Mouse (Mus musculus): ENCODE data around the gene Glrb. TPM values are rescaled to one million over a fixed set of nuclear protein-coding genes. Genes with fewer than 3 reads are reported as not detected.

The Glrb gene
- total RNA-seq, 2 experiments from 2014 or later: 0.15 TPM; not detected in 1

GRCm38 (mm10) chr3:80839845-80840244, 73.6 kb downstream of the Glrb start:
- intact Hi-C loops (cut with DNase I): no loop called here
- no peak for DNase-seq

GRCm38 (mm10) chr3:80837583-80837982, 75.9 kb downstream of the Glrb start:
- intact Hi-C loops (cut with DNase I): no loop called here
- DNase-seq: no peak

GRCm38 (mm10) chr3:80823975-80824374, 89.5 kb downstream of the Glrb start:
- no peak for DNase-seq
- intact Hi-C loops (cut with DNase I): no loop called here

- intact Hi-C loops (cut with DNase I): no loop called here
- DNase-seq: no peak
Measured at GRCm38 (mm10) chr3:80818619-80819018, 94.8 kb downstream of the Glrb start.

DNA sequence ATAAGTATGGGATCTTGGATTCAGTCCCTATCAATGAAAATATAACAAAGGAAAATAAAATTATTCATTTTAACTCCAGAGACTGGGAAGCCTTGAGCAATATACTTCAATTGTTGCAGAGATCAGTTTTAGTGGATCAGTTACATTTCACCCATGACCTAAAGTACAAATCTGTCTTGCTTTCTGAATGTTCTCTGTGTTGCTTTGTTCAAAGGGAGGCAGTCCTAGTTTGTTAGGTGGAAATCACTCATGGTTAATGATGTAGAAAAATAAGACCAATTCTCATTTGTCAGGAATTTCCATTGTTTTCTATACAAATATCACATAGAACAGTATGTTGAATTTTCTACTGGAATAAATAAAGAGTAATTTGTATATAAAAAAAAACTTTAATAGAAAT, 99.7 kb downstream of the Glrb start:
- intact Hi-C loops (cut with DNase I): no loop called here

DNA sequence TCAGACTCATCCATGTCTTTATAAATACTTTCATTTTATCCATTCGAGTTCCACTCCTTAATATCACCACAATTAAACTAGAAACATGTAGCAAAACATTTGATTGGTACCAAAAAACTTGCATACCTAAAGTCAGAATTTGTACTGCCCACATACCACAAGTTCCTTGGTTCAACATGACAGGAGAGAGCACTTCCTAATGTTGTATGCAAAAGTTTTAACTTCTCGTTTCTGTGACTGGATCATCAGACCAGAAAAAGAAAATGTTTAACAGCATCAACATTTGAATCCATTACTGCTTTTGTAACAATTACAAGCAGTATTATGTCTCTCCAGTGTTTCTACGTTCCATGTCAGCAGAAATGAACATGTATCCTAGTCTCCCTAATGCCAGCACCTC, 101.2 kb downstream of the Glrb start:
- intact Hi-C loops (cut with DNase I): no loop called here

More for the DNA sequence above, 99.7 kb downstream of the Glrb start:
- no peak for DNase-seq

GRCm38 (mm10) chr3:80805327-80805726, 108.1 kb downstream of the Glrb start:
- no peak for DNase-seq
- intact Hi-C loops (cut with DNase I): no loop called here

More for the DNA sequence above, 101.2 kb downstream of the Glrb start:
- no peak for DNase-seq

DNA sequence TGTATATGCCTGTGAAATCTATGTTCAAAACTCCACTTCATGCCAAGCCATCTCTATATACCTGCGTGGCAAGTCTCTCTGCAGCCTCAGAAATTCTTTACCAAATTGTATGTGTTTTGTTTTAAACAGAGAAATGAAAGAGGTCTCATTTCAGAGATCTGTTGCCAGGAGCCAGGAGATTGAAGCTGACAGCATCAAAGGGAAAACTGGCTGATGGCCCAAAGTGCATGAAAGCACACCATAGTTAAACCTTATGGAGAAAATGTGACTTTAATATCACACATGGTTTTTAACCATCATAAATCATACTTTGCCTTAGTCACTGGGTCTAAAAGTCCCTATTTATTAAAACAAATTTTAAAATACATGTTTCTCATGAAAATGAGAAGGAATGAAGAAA, 109.6 kb downstream of the Glrb start:
- intact Hi-C loops (cut with DNase I): no loop called here
- DNase-seq: no peak

DNA sequence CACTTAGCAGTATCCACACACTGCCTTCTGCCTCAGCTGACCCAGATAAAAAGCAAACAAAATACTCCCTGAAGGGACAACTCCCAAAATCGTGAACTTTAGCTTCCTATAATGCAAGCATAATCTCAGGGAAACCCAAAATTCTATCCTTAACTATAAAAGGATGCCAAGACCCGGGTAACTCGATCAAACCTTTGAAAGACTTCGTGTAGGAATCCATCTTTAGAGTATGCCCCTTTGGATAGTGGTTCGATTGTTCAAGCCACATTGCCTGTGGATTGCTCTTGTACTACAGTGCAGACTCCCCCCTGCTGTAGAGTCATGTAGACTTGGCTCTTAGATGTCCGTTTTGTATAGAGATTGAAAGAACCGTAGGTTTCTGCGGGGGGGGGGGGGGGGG, 110.2 kb downstream of the Glrb start:
- intact Hi-C loops (cut with DNase I): no loop called here
- no peak for DNase-seq

DNA sequence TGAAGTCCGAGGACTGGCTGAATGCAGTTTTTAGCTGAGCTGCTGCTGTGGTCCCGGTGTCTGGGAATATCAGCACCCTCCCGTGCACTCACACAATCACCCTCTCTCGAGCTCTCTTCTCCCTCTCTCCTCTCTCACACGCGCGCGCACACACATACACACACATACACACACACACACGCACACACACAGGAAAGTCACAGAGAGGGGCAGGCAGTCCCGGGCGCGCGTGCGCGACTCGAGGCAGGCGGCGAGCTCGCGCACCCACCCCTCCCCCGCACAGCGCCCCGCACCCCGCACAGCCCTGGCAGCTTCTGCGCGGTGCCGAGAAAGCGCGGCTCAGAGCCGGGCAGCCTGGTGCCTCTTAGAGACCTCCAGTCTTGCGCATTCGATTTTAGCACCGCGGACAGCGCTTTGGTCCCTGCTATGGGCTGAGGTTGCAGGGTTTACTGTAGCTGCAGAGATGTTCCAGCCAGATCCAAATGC, 110.8 kb downstream of the Glrb start, which contains the start of gene Gria2:
Gene Gria2, minus strand, starts transcription at position 240 of the 486 bp plus-strand sequence.
- intact Hi-C loops (cut with DNase I): no loop called here
- DNase-seq: peak in 1 of 2 experiments; percentile 15

DNA sequence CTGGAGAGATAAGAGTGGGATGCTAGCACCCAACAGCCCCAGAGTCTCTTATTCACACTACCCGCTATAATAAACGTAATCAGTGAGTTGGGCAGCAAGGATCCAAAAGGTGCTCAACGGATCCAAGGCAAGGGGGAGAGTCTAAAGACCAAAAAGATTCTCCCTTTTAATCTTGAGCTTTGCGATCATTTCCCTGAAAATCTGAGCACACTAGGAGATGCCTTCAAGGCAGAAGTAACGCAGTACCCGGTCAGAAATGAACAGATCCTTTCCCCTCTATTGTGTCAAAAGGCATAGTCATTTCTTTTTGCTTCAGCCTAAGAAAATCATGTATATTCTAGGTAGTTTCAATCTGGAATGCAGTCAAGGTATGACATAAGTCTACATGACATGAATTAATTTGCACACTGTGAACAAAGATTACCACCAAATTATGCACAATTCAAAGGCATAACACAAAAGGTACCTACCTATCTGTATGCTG, 111.6 kb downstream of the Glrb start:
- no peak for DNase-seq
- intact Hi-C loops (cut with DNase I): no loop called here

- intact Hi-C loops (cut with DNase I): no loop called here
- DNase-seq: no peak
Measured at GRCm38 (mm10) chr3:80800995-80801826, 112.2 kb downstream of the Glrb start.

GRCm38 (mm10) chr3:80800299-80800994, 113.0 kb downstream of the Glrb start:
- no peak for DNase-seq
- intact Hi-C loops (cut with DNase I): no loop called here

DNA sequence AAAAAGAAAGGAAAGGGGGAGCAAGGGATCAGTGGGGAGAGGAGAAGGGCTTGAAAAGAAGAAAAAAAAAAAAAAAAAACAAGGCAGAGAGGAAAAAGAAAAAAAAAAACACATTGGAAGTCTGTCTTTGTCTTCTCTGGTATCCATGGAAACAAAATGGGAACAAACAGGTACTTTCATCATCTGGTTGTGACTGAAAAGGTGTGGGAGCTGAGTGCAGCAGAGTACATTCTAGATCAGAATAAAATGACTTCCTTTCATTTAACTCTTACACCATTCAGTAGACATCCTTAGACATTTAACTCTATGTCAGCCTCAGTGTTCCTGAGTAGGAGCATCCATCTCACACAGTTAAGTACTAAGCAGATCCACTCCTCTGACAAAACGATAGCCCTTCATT, 115.5 kb downstream of the Glrb start:
- intact Hi-C loops (cut with DNase I): no loop called here
- no peak for DNase-seq

- intact Hi-C loops (cut with DNase I): no loop called here
- DNase-seq: no peak
Measured at GRCm38 (mm10) chr3:80796764-80797163, 116.7 kb downstream of the Glrb start.

GRCm38 (mm10) chr3:80795284-80795683, 118.2 kb downstream of the Glrb start:
- DNase-seq: no peak
- intact Hi-C loops (cut with DNase I): no loop called here

Other genes with a start within 250 kb of the Glrb start
- under 1 TPM in 1 of 2 experiments, not detected in 1; 0.05 TPM for gene Gria2, start 110.8 kb downstream of the Glrb start, total RNA-seq (2021)
- gene Pdgfc, start 122.8 kb upstream of the Glrb start, total RNA-seq (2021): 1 to 10 TPM; 1.3 to 1.6 TPM